ENCODE assay signal across 8 mouse cellular contexts in the genomic region with DNA sequence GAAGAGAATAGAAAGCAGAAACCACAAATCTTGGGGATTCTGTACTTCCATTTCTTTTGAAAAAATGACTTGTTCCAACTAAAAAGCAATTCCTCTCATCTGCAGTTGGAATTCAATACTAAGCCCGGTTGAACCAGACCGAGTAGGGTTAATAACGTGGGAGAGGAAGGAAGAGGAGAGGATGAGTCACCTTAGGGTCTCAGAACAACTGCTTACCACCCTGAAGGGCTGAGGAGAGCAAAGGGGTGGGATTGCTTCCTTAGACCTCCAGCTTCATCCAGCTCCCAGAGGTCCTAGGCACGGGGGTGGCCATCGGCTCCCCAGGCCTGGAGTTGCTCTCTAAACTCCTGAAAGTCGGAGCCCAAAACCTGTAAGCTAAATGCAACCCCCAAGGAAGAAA. TPM values are rescaled to one million over a fixed set of nuclear protein-coding genes. Genes with fewer than 3 reads are reported as not detected.
DNase-seq lines count a peak whose midpoint lies in the region; ATAC-seq and TF ChIP-seq lines count a peak whose summit lies in the region.

No protein-coding gene starts in this region.

- 14% methylated on average over 6 of the region's 6 CpGs for WGBS in spleen, adult 2 months
- WGBS in liver, embryonic 13.5 days (ENCODE audit: insufficient replicate concordance) = 18% methylated on average over 6 of the region's 6 CpGs

- H3K4me2 ChIP-seq in liver, embryonic 13.5 days = peak overlapping the region; percentile 95

- H3K36me3 ChIP-seq in spleen, adult 2 months (ENCODE audit: control insufficient read depth, insufficient read depth, low read length) = peaks cover 7% of the 10 kb centered on the region; the same call in 1 of the 2 replicates
- peaks cover 14% of the 10 kb centered on the region; the same call in 1 of the 2 replicates for H3K36me3 ChIP-seq in liver, embryonic 13.5 days

- no peaks in the 10 kb centered on the region for H3K27me3 ChIP-seq in spleen, adult 2 months (ENCODE audit: control insufficient read depth, insufficient read depth, low read length)
- H3K27me3 ChIP-seq in liver, embryonic 13.5 days = peaks cover 7% of the 10 kb centered on the region

- H3K9me3 ChIP-seq in liver, embryonic 13.5 days (replicated peaks) = no peaks in the 10 kb centered on the region

- no peak overlapping the region for H3K4me3 ChIP-seq in spleen, adult 2 months (ENCODE audit: extremely low read depth, insufficient read depth, insufficient read length)
- H3K4me3 ChIP-seq in liver, embryonic 13.5 days (replicated peaks) = peak overlapping the region; percentile 82

- peak; percentile 11 for DNase-seq in embryo, embryonic 11 days
- no peak for DNase-seq in embryo, embryonic 10.5 days (ENCODE audit: low spot score)
- no peak for DNase-seq in spleen, adult 2 months (ENCODE audit: low read depth in 1 of 2, low spot score in 2 of 2)
- no peak for DNase-seq in spleen, adult 18-20 months
- DNase-seq in liver, embryonic 13.5 days = no peak
- no peak for DNase-seq in thymus, adult 18-20 months
- DNase-seq in gastrocnemius, adult 8-10 months (ENCODE audit: low spot score in 2 of 2) = no peak
- no peak for DNase-seq in ovary, postnatal 10 days (ENCODE audit: low spot score)

- TF ChIP-seq POLR2A in spleen, adult 2 months (IDR thresholded peaks at IDR 0.05; ENCODE audit: low read depth, low read length) = no peak

- no peak for ATAC-seq in liver, embryonic 13.5 days (ENCODE audit: low read depth)

- TF ChIP-seq CTCF in spleen, adult 2 months (IDR thresholded peaks at IDR 0.05; ENCODE audit: extremely low read depth, insufficient read depth, insufficient read length, insufficient replicate concordance) = no peak

- peak overlapping the region; percentile 87 for H3K9ac ChIP-seq in liver, embryonic 13.5 days

- H3K27ac ChIP-seq in spleen, adult 2 months (ENCODE audit: insufficient read depth, low read length) = peak overlapping the region; percentile 70; the same call in 1 of the 2 replicates
- H3K27ac ChIP-seq in liver, embryonic 13.5 days = peak overlapping the region; percentile 45; the same call in 1 of the 2 replicates

- H3K4me1 ChIP-seq in spleen, adult 2 months (ENCODE audit: control insufficient read depth, insufficient read depth, insufficient read length) = peaks cover 14% of the 10 kb centered on the region
- peaks cover 47% of the 10 kb centered on the region for H3K4me1 ChIP-seq in liver, embryonic 13.5 days (replicated peaks)

RNA-seq across cellular contexts. Expression of a gene that starts 0.5 kb away (rescaled TPM):
- polyA plus RNA-seq in spleen, adult 2 months (2012; rRNA removed) = 9.1 and 9.4 TPM in 2 replicates
- 20.4 and 23.6 TPM in 2 replicates for polyA plus RNA-seq in liver, embryonic 13.5 days (2015; fragmentation: Nextera tagmentation; extraction: Ambion mirVana)
- total RNA-seq in gastrocnemius, adult 8-10 months (2022) = 10 to 100 TPM; 23.5 to 27.2 (median 26.1) TPM

RNA-seq across cellular contexts. Expression of a gene that starts 0.8 kb away (rescaled TPM):
- polyA plus RNA-seq in spleen, adult 2 months (2012; rRNA removed) = 10.8 and 11.6 TPM in 2 replicates
- polyA plus RNA-seq in liver, embryonic 13.5 days (2015; fragmentation: Nextera tagmentation; extraction: Ambion mirVana) = 2.4 and 3.2 TPM in 2 replicates
- total RNA-seq in gastrocnemius, adult 8-10 months (2022) = 1 to 10 TPM; 2.0 to 2.3 (median 2.2) TPM

RNA-seq across cellular contexts. Expression of a gene that starts 12.7 kb away (rescaled TPM):
- polyA plus RNA-seq in spleen, adult 2 months (2012; rRNA removed) = 1.7 and 1.8 TPM in 2 replicates
- polyA plus RNA-seq in liver, embryonic 13.5 days (2015; fragmentation: Nextera tagmentation; extraction: Ambion mirVana) = 6.9 and 8.3 TPM in 2 replicates
- 1 to 10 TPM in 3 of 4 experiments, under 1 TPM in 1; 0.46 to 1.4 (median 1.1) TPM for total RNA-seq in gastrocnemius, adult 8-10 months (2022)

RNA-seq across cellular contexts. Expression of a gene that starts 13.8 kb away (rescaled TPM):
- 3.0 and 4.5 TPM in 2 replicates for polyA plus RNA-seq in spleen, adult 2 months (2012; rRNA removed)
- polyA plus RNA-seq in liver, embryonic 13.5 days (2015; fragmentation: Nextera tagmentation; extraction: Ambion mirVana) = 147 and 176 TPM in 2 replicates
- 10 to 100 TPM; 20.0 to 29.0 (median 24.0) TPM for total RNA-seq in gastrocnemius, adult 8-10 months (2022)

RNA-seq across cellular contexts. Expression of a gene that starts 18.1 kb away (rescaled TPM):
- 25.5 and 28.9 TPM in 2 replicates for polyA plus RNA-seq in spleen, adult 2 months (2012; rRNA removed)
- 90.2 and 91.0 TPM in 2 replicates for polyA plus RNA-seq in liver, embryonic 13.5 days (2015; fragmentation: Nextera tagmentation; extraction: Ambion mirVana)
- 1 to 10 TPM; 2.1 to 3.8 (median 2.7) TPM for total RNA-seq in gastrocnemius, adult 8-10 months (2022)
